Mouse (Mus musculus): Measurements from ENCODE around the gene Cnot9. TPM values are rescaled to one million over a fixed set of nuclear protein-coding genes. Genes with fewer than 3 reads are reported as not detected.
"Not testable (repeated sequence)": the region's sequence is repeated elsewhere in the genome, so short reads cannot be mapped to it uniquely, and the experiment has no call there.

Gene Cnot9
- polyA plus RNA-seq, 1 experiment from 2014 or later = 56.4 TPM

GRCm38 (mm10) chr1:74512999-74513398, 7.1 kb downstream of the Cnot9 start:
- not testable (repeated sequence) for H3K9ac ChIP-seq (ENCODE audit: low read depth, low read length); ATAC-seq (ENCODE audit: low read depth); H3K9me3 ChIP-seq (ENCODE audit: control insufficient read depth, low read length); H3K4me3 ChIP-seq (ENCODE audit: low read depth, low read length); H3K4me2 ChIP-seq (ENCODE audit: low read depth, low read length); H3K27me3 ChIP-seq (replicated peaks; ENCODE audit: control insufficient read depth, insufficient read depth, low read length); H3K27ac ChIP-seq (replicated peaks; ENCODE audit: low read depth, low read length); DNase-seq (ENCODE audit: low spot score); H3K4me1 ChIP-seq (ENCODE audit: control insufficient read depth, insufficient read depth, low read length)
- WGBS = 92% methylated on average over 1 of the region's 1 CpGs
- H3K36me3 ChIP-seq (ENCODE audit: control insufficient read depth, insufficient read depth, low read length) = peaks cover 28% of the 10 kb centered on the region

DNA sequence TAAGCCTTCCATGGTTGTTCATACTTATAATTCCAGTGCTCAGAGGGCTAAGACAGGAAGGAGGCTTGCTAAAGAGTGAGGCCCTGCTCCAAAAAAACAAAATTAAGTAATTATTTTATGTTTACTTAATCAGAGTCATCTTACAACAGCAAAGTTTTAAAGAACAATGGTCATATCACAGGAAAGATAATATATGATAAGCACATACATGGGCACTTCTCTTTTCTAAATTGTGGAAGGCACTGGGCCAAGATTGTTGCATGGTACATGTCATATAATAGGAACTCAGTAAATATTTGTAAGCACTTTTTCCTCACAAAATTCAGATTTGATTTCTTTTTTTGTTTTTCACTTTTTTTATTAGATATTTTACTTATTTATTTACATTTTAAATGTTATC, 14.0 kb downstream of the Cnot9 start:
- H3K9ac ChIP-seq (ENCODE audit: low read depth, low read length) = no peak overlapping the region
- H3K36me3 ChIP-seq (ENCODE audit: control insufficient read depth, insufficient read depth, low read length) = peaks cover 69% of the 10 kb centered on the region
- H3K9me3 ChIP-seq (ENCODE audit: control insufficient read depth, low read length) = no peaks in the 10 kb centered on the region
- no peaks in the 10 kb centered on the region for H3K4me1 ChIP-seq (ENCODE audit: control insufficient read depth, insufficient read depth, low read length)
- H3K4me3 ChIP-seq (ENCODE audit: low read depth, low read length) = no peak overlapping the region
- DNase-seq (ENCODE audit: low spot score) = no peak
- H3K27ac ChIP-seq (replicated peaks; ENCODE audit: low read depth, low read length) = no peak overlapping the region
- ATAC-seq (ENCODE audit: low read depth) = no peak
- H3K4me2 ChIP-seq (ENCODE audit: low read depth, low read length) = no peak overlapping the region
- no peaks in the 10 kb centered on the region for H3K27me3 ChIP-seq (replicated peaks; ENCODE audit: control insufficient read depth, insufficient read depth, low read length)

- no peak overlapping the region for H3K4me2 ChIP-seq (ENCODE audit: low read depth, low read length)
- H3K4me3 ChIP-seq (ENCODE audit: low read depth, low read length) = no peak overlapping the region
- no peaks in the 10 kb centered on the region for H3K27me3 ChIP-seq (replicated peaks; ENCODE audit: control insufficient read depth, insufficient read depth, low read length)
- H3K4me1 ChIP-seq (ENCODE audit: control insufficient read depth, insufficient read depth, low read length) = no peaks in the 10 kb centered on the region
- no peaks in the 10 kb centered on the region for H3K9me3 ChIP-seq (ENCODE audit: control insufficient read depth, low read length)
- no peak for ATAC-seq (ENCODE audit: low read depth)
- WGBS = 91% methylated on average over 4 of the region's 4 CpGs
- DNase-seq (ENCODE audit: low spot score) = no peak
- no peak overlapping the region for H3K9ac ChIP-seq (ENCODE audit: low read depth, low read length)
- H3K36me3 ChIP-seq (ENCODE audit: control insufficient read depth, insufficient read depth, low read length) = peaks cover 94% of the 10 kb centered on the region
- H3K27ac ChIP-seq (replicated peaks; ENCODE audit: low read depth, low read length) = no peak overlapping the region
These were observed 18.9 kb downstream of the Cnot9 start for GRCm38 (mm10) chr1:74524746-74525145.

- H3K4me3 ChIP-seq (ENCODE audit: low read depth, low read length) = no peak overlapping the region
- ATAC-seq (ENCODE audit: low read depth) (no peak), DNase-seq (ENCODE audit: low spot score) (no peak)
- no peak overlapping the region for H3K9ac ChIP-seq (ENCODE audit: low read depth, low read length)
- no peaks in the 10 kb centered on the region for H3K27me3 ChIP-seq (replicated peaks; ENCODE audit: control insufficient read depth, insufficient read depth, low read length)
- peaks cover 94% of the 10 kb centered on the region for H3K36me3 ChIP-seq (ENCODE audit: control insufficient read depth, insufficient read depth, low read length)
- no peaks in the 10 kb centered on the region for H3K9me3 ChIP-seq (ENCODE audit: control insufficient read depth, low read length)
- H3K4me1 ChIP-seq (ENCODE audit: control insufficient read depth, insufficient read depth, low read length) = no peaks in the 10 kb centered on the region
- 91% methylated on average over 7 of the region's 7 CpGs for WGBS
- H3K4me2 ChIP-seq (ENCODE audit: low read depth, low read length) = no peak overlapping the region
- no peak overlapping the region for H3K27ac ChIP-seq (replicated peaks; ENCODE audit: low read depth, low read length)
These were observed 22.7 kb downstream of the Cnot9 start for GRCm38 (mm10) chr1:74528589-74528988.

DNA sequence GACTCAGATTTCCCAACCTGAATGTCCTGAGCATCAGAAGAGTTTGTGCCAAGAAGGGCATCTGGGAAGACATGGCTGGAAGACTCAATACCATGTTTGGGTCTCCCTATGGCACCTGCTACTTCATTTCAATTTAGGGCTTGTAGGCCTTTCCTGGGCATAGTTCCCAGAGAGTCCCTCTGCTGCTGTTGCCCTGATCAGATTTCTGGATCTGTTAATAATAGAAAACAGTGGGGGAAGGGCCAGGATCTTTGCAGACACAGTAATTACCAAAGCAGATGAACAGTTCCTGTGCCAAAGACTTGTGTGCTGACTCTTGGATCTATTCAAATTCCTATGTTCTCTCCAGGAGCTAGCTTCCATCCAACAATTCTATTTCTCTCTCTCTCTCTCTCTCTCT, 32.8 kb downstream of the Cnot9 start:
- H3K4me2 ChIP-seq (ENCODE audit: low read depth, low read length) = no peak overlapping the region
- no peak overlapping the region for H3K9ac ChIP-seq (ENCODE audit: low read depth, low read length)
- ATAC-seq (ENCODE audit: low read depth) (peak; percentile 74), DNase-seq (ENCODE audit: low spot score) (peak; percentile 91)
- H3K4me1 ChIP-seq (ENCODE audit: control insufficient read depth, insufficient read depth, low read length) = no peaks in the 10 kb centered on the region; the same call in 1 of the 2 replicates
- no peaks in the 10 kb centered on the region for H3K27me3 ChIP-seq (replicated peaks; ENCODE audit: control insufficient read depth, insufficient read depth, low read length)
- no peaks in the 10 kb centered on the region for H3K36me3 ChIP-seq (ENCODE audit: control insufficient read depth, insufficient read depth, low read length)
- H3K27ac ChIP-seq (replicated peaks; ENCODE audit: low read depth, low read length) = no peak overlapping the region
- no peaks in the 10 kb centered on the region for H3K9me3 ChIP-seq (ENCODE audit: control insufficient read depth, low read length)
- no peak overlapping the region for H3K4me3 ChIP-seq (ENCODE audit: low read depth, low read length)

DNA sequence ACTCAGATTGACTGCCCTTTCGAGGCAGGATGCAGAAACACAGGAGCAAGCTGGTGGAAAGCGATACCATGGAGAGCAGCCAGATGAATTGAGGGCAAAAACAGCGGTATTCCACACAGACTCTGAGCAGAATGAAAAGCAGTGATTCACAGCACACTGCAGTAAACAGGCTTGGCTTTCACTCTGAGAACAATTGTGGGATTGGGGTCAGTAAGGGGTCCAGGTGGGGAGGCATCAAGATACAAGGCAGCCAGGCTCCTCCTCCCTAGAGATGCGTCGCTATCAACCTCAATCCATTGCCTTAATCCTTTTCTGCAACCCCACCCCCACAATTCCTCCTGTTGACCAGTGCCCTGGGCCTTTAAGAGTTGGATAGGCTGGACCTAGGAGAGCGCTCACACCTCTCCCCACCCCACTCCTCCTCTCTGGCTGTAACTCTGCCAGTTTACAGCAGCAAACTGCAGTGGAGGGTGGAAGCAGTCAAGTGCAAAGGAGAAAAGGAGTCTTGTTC, 36.6 kb downstream of the Cnot9 start, which contains the start of gene Plcd4:
TSS of gene Plcd4 (plus strand) at position 438 of the 511 bp plus-strand sequence.
- ATAC-seq (ENCODE audit: low read depth) = 0 out of 2 replicates have a peak, but pooled peaks have one; percentile 30
- Histone ChIP-seq H3K27me3 (replicated peaks; ENCODE audit: control insufficient read depth, insufficient read depth, low read length) (no peaks in the 10 kb centered on the region), H3K4me1 (ENCODE audit: control insufficient read depth, insufficient read depth, low read length) (no peaks in the 10 kb centered on the region; the same call in 1 of the 2 replicates), H3K4me2 (ENCODE audit: low read depth, low read length) (peak within 1 kb of the TSS; percentile 11; the same call in 1 of the 2 replicates), H3K27ac (replicated peaks; ENCODE audit: low read depth, low read length) (no peak within 1 kb of the TSS), H3K9me3 (ENCODE audit: control insufficient read depth, low read length) (no peaks in the 10 kb centered on the region), H3K36me3 (ENCODE audit: control insufficient read depth, insufficient read depth, low read length) (no peaks in the 10 kb centered on the region), H3K9ac (ENCODE audit: low read depth, low read length) (no peak within 1 kb of the TSS), H3K4me3 (ENCODE audit: low read depth, low read length) (no peak within 1 kb of the TSS)
- DNase-seq (ENCODE audit: low spot score) = peak; percentile 47
- WGBS = 3% methylated on average over 6 of the region's 6 CpGs

DNA sequence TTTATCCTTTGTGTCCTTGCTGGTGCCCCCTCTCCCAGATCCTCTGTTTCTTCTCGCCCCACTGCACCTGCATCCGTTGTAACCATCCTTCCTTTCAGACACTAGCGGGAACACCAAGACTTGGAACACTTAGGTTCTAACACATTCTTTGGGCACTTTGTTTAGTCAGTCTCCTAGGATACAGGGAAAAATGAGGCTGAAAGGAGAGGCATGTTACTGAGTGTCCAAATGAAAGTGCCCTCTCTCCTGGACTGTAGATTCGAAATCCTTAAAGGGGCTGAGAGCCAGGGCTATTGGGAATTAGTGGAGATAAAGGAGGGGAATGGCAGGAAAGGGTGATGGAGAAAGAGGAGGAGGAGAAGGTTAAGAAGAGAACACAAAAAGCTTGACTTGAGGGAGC, 38.3 kb downstream of the Cnot9 start, which contains the start of gene Usp37:
TSS of gene Usp37 (minus strand) at position 101 of the 400 bp plus-strand sequence.
- Histone ChIP-seq H3K4me3 (ENCODE audit: low read depth, low read length) (no peak within 1 kb of the TSS), H3K9me3 (ENCODE audit: control insufficient read depth, low read length) (no peaks in the 10 kb centered on the region), H3K4me1 (ENCODE audit: control insufficient read depth, insufficient read depth, low read length) (no peaks in the 10 kb centered on the region; the same call in 1 of the 2 replicates), H3K27me3 (replicated peaks; ENCODE audit: control insufficient read depth, insufficient read depth, low read length) (no peaks in the 10 kb centered on the region), H3K9ac (ENCODE audit: low read depth, low read length) (no peak within 1 kb of the TSS), H3K27ac (replicated peaks; ENCODE audit: low read depth, low read length) (no peak within 1 kb of the TSS), H3K36me3 (ENCODE audit: control insufficient read depth, insufficient read depth, low read length) (no peaks in the 10 kb centered on the region), H3K4me2 (ENCODE audit: low read depth, low read length) (no peak within 1 kb of the TSS)
- DNase-seq (ENCODE audit: low spot score) = no peak
- ATAC-seq (ENCODE audit: low read depth) = no peak
- WGBS = 85% methylated on average over 4 of the region's 4 CpGs

- 80% methylated on average over 5 of the region's 5 CpGs for WGBS
- no peak overlapping the region for H3K4me2 ChIP-seq (ENCODE audit: low read depth, low read length)
- H3K4me3 ChIP-seq (ENCODE audit: low read depth, low read length) = no peak overlapping the region
- H3K36me3 ChIP-seq (ENCODE audit: control insufficient read depth, insufficient read depth, low read length) = peaks cover 1% of the 10 kb centered on the region
- H3K4me1 ChIP-seq (ENCODE audit: control insufficient read depth, insufficient read depth, low read length) = no peaks in the 10 kb centered on the region
- H3K9me3 ChIP-seq (ENCODE audit: control insufficient read depth, low read length) = no peaks in the 10 kb centered on the region
- DNase-seq (ENCODE audit: low spot score) = no peak
- H3K27ac ChIP-seq (replicated peaks; ENCODE audit: low read depth, low read length) = no peak overlapping the region
- no peak overlapping the region for H3K9ac ChIP-seq (ENCODE audit: low read depth, low read length)
- no peaks in the 10 kb centered on the region for H3K27me3 ChIP-seq (replicated peaks; ENCODE audit: control insufficient read depth, insufficient read depth, low read length)
- no peak for ATAC-seq (ENCODE audit: low read depth)
These were observed 53.2 kb downstream of the Cnot9 start for GRCm38 (mm10) chr1:74559061-74559460.

DNA sequence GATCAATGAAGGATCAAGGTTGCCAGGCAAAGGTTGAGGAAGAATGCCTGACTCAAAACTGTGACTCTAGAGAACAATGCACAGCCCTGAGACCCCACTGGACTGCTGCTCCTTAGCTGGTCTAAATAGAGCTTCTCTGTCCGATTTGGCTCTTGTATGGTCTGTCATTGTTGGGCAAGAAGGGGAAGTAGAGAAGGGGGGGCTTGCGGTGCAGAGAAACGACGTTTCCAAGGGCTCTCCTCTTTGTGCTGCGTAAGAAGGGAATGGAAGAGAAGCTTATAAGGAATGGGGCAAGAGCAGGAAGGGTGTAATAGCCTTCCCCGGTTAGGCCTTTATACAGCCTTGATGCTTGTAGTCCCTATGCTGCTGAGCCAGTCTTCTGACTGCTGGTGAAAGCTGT, 60.0 kb downstream of the Cnot9 start:
- no peak overlapping the region for H3K9ac ChIP-seq (ENCODE audit: low read depth, low read length)
- no peak overlapping the region for H3K27ac ChIP-seq (replicated peaks; ENCODE audit: low read depth, low read length)
- H3K4me3 ChIP-seq (ENCODE audit: low read depth, low read length) = no peak overlapping the region
- no peak for DNase-seq (ENCODE audit: low spot score)
- ATAC-seq (ENCODE audit: low read depth) = no peak
- no peaks in the 10 kb centered on the region for H3K27me3 ChIP-seq (replicated peaks; ENCODE audit: control insufficient read depth, insufficient read depth, low read length)
- H3K9me3 ChIP-seq (ENCODE audit: control insufficient read depth, low read length) = no peaks in the 10 kb centered on the region
- WGBS = 91% methylated on average over 6 of the region's 6 CpGs
- H3K36me3 ChIP-seq (ENCODE audit: control insufficient read depth, insufficient read depth, low read length) = peaks cover 65% of the 10 kb centered on the region
- H3K4me1 ChIP-seq (ENCODE audit: control insufficient read depth, insufficient read depth, low read length) = no peaks in the 10 kb centered on the region
- no peak overlapping the region for H3K4me2 ChIP-seq (ENCODE audit: low read depth, low read length)
